Mouse (Mus musculus): ENCODE results near the gene Gpatch2. TPM values are rescaled to one million over a fixed set of nuclear protein-coding genes. Genes with fewer than 3 reads are reported as not detected.

Gpatch2 gene
- polyA plus RNA-seq, 1 experiment, result 9.8 TPM

DNA sequence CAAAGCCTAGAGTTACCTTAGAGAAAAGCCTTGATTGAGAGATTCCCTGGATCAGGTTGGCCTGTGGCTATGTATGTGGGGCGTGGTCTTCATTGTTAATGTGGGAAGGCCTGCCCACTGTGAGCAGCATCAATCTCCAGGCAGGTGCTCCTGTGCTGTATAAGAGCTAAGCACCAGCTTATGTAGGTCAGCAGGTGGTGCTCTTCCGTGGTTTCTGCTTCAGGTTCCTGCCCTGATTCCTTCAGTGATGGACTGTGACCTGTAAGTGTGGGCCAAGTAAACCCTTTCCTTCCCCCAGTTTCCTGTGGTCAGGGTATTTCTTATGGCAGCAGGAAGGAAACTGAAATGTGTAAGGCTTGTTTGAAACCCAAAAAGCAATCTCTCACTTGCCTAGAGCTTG lies 151.5 kb downstream of the Gpatch2 start:
- 54% methylated on average over 2 of the region's 2 CpGs for WGBS
- TF ChIP-seq CTCF (IDR thresholded peaks at IDR 0.05; ENCODE audit: control insufficient read depth, insufficient read depth, low read length) (peak; percentile 36; the same call in 1 of the 2 replicates), POLR2A (IDR thresholded peaks at IDR 0.05; ENCODE audit: borderline replicate concordance, control insufficient read depth, low read depth, low read length) (no peak)
- Histone ChIP-seq H3K27ac (ENCODE audit: control insufficient read depth, insufficient read depth, low read depth, low read length, poor library complexity) (no peak overlapping the region), H3K4me3 (replicated peaks; ENCODE audit: control insufficient read depth, low read depth, low read length) (no peak overlapping the region), H3K4me1 (ENCODE audit: control insufficient read depth, insufficient read depth, low read length) (no peaks in the 10 kb centered on the region; the same call in 1 of the 2 replicates)

DNA sequence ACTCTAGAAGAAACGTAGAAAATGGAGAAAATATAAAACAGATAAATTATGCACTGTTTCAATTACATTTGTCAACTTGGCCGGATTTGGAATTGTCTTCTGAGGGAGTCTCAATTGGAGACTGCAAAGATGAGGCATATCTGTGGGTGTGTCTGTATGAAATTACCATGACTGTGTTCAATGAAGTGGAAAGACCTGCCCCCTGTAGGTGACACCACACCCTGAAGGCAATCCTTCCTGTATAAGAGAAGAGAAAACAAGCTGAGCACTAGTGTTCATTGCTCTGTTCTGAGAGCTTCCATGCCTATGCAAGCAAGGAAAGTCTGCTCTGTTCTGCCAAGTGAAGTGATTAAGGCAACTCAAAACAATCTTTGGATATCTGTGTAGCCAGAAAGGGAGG lies 153.7 kb downstream of the Gpatch2 start:
- H3K4me3 ChIP-seq (replicated peaks; ENCODE audit: control insufficient read depth, low read depth, low read length), result no peak overlapping the region
- H3K27ac ChIP-seq (ENCODE audit: control insufficient read depth, insufficient read depth, low read depth, low read length, poor library complexity), result no peak overlapping the region
- no peak for TF ChIP-seq POLR2A (IDR thresholded peaks at IDR 0.05; ENCODE audit: borderline replicate concordance, control insufficient read depth, low read depth, low read length)
- TF ChIP-seq CTCF (IDR thresholded peaks at IDR 0.05; ENCODE audit: control insufficient read depth, insufficient read depth, low read length), result no peak
- 69% methylated on average over 2 of the region's 2 CpGs for WGBS
- no peaks in the 10 kb centered on the region; the same call in 1 of the 2 replicates for H3K4me1 ChIP-seq (ENCODE audit: control insufficient read depth, insufficient read depth, low read length)

DNA sequence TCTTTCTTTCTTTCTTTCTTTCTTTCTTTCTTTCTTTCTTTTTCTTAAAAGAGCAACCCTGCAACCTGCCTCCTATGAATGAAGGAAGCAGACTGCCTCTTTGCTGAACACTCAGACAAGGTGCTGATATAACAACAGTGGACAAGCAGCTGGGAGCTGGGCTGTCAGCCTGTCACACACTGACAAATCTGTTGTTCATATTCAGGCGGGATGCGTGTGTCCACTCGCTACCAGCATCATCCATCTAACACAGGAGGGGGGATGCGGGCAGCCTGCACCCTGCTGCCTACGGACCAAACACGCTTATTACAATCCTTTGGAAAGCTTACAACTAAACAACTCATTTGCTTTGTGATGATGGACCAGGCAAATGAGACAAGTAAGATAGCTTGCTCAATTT lies 158.2 kb downstream of the Gpatch2 start:
- TF ChIP-seq CTCF (IDR thresholded peaks at IDR 0.05; ENCODE audit: control insufficient read depth, insufficient read depth, low read length), result no peak
- TF ChIP-seq POLR2A (IDR thresholded peaks at IDR 0.05; ENCODE audit: borderline replicate concordance, control insufficient read depth, low read depth, low read length), result no peak
- Histone ChIP-seq H3K4me1 (ENCODE audit: control insufficient read depth, insufficient read depth, low read length) (no peaks in the 10 kb centered on the region; the same call in 1 of the 2 replicates), H3K4me3 (replicated peaks; ENCODE audit: control insufficient read depth, low read depth, low read length) (no peak overlapping the region), H3K27ac (ENCODE audit: control insufficient read depth, insufficient read depth, low read depth, low read length, poor library complexity) (no peak overlapping the region)
- WGBS, result 86% methylated on average over 6 of the region's 6 CpGs

DNA sequence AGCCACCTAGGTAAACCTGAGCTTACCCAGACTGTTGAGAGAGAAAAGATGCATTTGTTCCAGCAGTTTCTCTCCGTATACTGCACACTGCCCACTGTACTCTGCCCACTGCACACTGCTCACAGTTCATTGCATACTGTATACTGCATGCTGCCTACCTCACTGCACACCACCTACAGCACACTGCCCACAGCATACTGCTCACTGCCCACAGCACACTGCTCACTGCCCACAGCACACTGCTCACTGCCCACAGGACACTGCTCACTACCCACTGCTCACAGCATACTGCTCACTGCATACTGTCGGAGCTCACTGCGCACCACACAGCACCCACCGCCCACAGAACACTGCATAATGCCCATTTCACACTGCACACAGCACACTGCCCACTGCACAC lies 159.1 kb downstream of the Gpatch2 start:
- Histone ChIP-seq H3K27ac (ENCODE audit: control insufficient read depth, insufficient read depth, low read depth, low read length, poor library complexity) (no peak overlapping the region), H3K4me1 (ENCODE audit: control insufficient read depth, insufficient read depth, low read length) (no peaks in the 10 kb centered on the region; the same call in 1 of the 2 replicates), H3K4me3 (replicated peaks; ENCODE audit: control insufficient read depth, low read depth, low read length) (no peak overlapping the region)
- 91% methylated on average over 4 of the region's 4 CpGs for WGBS
- no peak for TF ChIP-seq POLR2A (IDR thresholded peaks at IDR 0.05; ENCODE audit: borderline replicate concordance, control insufficient read depth, low read depth, low read length)
- TF ChIP-seq CTCF (IDR thresholded peaks at IDR 0.05; ENCODE audit: control insufficient read depth, insufficient read depth, low read length), result no peak

DNA sequence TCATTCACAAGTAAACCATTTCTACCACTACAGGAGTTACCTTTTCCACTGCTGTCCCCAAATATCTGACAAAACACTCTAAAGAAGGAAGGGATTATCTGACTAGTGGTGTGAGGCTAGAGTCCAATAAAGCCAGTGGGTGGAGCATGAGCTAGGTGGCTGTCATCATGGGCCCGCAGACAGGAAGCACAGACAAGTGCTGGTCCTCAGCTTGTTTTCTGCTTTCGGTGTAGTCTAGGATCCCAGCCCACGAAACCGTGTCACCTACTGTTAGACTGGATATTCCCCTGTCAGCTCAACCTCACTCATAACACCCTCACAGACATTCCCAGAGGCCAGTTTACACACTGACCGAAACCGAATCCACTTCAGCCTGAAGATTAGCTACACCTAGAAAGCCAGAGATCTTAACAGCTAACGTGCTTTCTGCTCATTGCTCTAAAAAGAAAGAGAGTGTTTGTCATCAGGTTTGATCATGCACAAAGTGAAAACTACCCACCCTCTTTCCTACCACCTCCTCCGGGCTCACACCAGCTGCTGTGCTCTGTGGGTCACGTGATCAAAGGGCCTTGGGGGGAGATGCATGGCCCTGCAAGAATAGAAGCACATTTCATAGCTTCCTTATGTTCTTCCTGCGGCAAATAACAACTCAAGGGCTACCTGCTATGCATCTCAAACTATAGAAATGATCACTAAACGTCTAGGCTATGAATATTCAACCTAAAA lies 161.8 kb downstream of the Gpatch2 start:
- no peaks in the 10 kb centered on the region; the same call in 1 of the 2 replicates for H3K4me1 ChIP-seq (ENCODE audit: control insufficient read depth, insufficient read depth, low read length)
- WGBS, result 39% methylated on average over 11 of the region's 11 CpGs
- TF ChIP-seq CTCF (IDR thresholded peaks at IDR 0.05; ENCODE audit: control insufficient read depth, insufficient read depth, low read length) (no peak), POLR2A (IDR thresholded peaks at IDR 0.05; ENCODE audit: borderline replicate concordance, control insufficient read depth, low read depth, low read length) (no peak)
- H3K4me3 ChIP-seq (replicated peaks; ENCODE audit: control insufficient read depth, low read depth, low read length), result no peak overlapping the region
- H3K27ac ChIP-seq (ENCODE audit: control insufficient read depth, insufficient read depth, low read depth, low read length, poor library complexity), result peak overlapping the region; percentile 71

DNA sequence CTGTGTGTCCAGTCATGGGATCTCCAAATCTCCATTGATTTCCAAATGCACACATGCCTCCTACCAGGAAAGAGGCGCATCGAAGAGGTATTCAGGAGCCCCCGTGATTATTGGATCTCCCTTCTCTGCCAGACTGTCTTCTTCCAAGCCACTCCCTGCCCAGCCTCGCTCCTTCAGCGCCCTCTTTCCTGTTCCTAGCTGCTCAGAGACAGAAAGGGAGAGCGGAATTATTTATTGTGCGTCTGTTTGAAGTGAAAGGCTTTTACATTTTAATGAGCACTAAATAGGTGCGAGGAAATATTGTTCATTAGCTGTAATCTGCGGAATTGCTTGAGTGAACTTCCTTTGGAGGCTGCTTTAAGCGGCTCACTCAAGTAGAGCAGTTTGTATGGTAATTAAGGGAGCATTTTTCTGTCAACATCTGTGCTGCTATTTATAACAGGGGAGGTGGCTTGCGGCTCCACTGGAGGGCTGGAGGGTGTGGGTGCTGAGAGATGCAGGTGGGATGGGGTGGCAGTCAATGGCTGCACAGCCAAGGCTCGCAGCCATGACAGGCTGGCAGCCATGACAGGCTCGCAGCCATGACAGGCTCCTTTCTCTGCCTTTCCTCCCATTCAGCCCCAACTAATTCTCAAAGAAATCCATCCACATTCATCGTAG lies 162.7 kb downstream of the Gpatch2 start:
- 74% methylated on average over 14 of the region's 14 CpGs for WGBS
- no peaks in the 10 kb centered on the region; the same call in 1 of the 2 replicates for H3K4me1 ChIP-seq (ENCODE audit: control insufficient read depth, insufficient read depth, low read length)
- H3K27ac ChIP-seq (ENCODE audit: control insufficient read depth, insufficient read depth, low read depth, low read length, poor library complexity), result peak overlapping the region; percentile 89
- H3K4me3 ChIP-seq (replicated peaks; ENCODE audit: control insufficient read depth, low read depth, low read length), result no peak overlapping the region
- TF ChIP-seq CTCF (IDR thresholded peaks at IDR 0.05; ENCODE audit: control insufficient read depth, insufficient read depth, low read length), result no peak
- TF ChIP-seq POLR2A (IDR thresholded peaks at IDR 0.05; ENCODE audit: borderline replicate concordance, control insufficient read depth, low read depth, low read length), result 0 out of 2 replicates have a peak, but pooled peaks have one; percentile 8

DNA sequence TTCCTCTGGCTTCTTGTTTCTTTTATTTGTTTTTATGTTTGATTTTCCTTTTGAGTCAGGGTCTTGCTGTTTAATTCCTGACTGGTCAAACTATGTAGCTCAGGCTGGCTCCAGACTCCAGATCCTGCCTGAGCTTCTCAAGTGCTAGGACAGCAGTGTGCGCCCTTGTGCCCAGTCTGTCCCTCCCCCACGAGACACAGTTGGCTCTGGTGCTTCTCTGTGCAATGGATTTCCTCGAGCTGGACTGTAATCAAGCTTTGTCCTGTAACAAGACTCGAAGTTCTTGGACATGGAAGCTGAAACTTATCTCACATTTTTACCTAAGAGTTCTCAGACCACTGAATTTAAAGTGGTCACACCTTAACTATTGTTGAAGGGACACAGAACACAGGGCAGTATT lies 174.2 kb downstream of the Gpatch2 start:
- Histone ChIP-seq H3K4me3 (replicated peaks; ENCODE audit: control insufficient read depth, low read depth, low read length) (no peak overlapping the region), H3K27ac (ENCODE audit: control insufficient read depth, insufficient read depth, low read depth, low read length, poor library complexity) (no peak overlapping the region), H3K4me1 (ENCODE audit: control insufficient read depth, insufficient read depth, low read length) (no peaks in the 10 kb centered on the region)
- TF ChIP-seq CTCF (IDR thresholded peaks at IDR 0.05; ENCODE audit: control insufficient read depth, insufficient read depth, low read length), result no peak
- TF ChIP-seq POLR2A (IDR thresholded peaks at IDR 0.05; ENCODE audit: borderline replicate concordance, control insufficient read depth, low read depth, low read length), result no peak
- 59% methylated on average over 4 of the region's 4 CpGs for WGBS

DNA sequence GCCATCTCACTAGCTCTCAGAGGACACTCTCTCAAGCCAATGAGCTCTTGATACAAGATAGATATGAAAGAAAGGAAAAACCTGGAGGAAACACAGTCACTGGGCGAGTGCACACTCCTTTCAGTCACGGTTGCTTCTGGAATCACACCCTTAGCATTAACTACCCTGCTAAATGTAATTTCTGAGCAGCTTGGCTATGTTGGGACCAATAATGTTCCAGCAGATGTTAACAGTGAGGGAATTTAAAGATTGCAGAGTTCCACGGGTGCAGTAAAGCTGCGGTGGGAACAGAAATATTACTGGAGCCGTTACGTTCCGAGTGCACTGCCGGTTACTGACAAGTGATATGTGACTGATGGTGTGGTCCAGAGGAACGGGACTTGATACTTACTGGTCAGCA lies 185.5 kb downstream of the Gpatch2 start:
- H3K4me1 ChIP-seq (ENCODE audit: control insufficient read depth, insufficient read depth, low read length), result no peaks in the 10 kb centered on the region
- TF ChIP-seq CTCF (IDR thresholded peaks at IDR 0.05; ENCODE audit: control insufficient read depth, insufficient read depth, low read length), result no peak
- no peak for TF ChIP-seq POLR2A (IDR thresholded peaks at IDR 0.05; ENCODE audit: borderline replicate concordance, control insufficient read depth, low read depth, low read length)
- no peak overlapping the region for H3K27ac ChIP-seq (ENCODE audit: control insufficient read depth, insufficient read depth, low read depth, low read length, poor library complexity)
- no peak overlapping the region for H3K4me3 ChIP-seq (replicated peaks; ENCODE audit: control insufficient read depth, low read depth, low read length)
- WGBS, result 88% methylated on average over 9 of the region's 9 CpGs

Other genes with a start within 250 kb of the Gpatch2 start
- gene D1Pas1, start 248.1 kb upstream of the Gpatch2 start, polyA plus RNA-seq (2011; ENCODE audit: insufficient read depth, insufficient read length, low replicate concordance, missing spikeins), result 0.97 TPM in 1 of 2 replicates, not detected in the other
- gene Spata17, start within 50 bp of the Gpatch2 start, polyA plus RNA-seq (2011; ENCODE audit: insufficient read depth, insufficient read length, low replicate concordance, missing spikeins), result not detected in 2 replicates

All from bone marrow, adult 2 months (tissue).